Mouse (Mus musculus): ENCODE data around the gene Rrad.

Rrad gene

DNA sequence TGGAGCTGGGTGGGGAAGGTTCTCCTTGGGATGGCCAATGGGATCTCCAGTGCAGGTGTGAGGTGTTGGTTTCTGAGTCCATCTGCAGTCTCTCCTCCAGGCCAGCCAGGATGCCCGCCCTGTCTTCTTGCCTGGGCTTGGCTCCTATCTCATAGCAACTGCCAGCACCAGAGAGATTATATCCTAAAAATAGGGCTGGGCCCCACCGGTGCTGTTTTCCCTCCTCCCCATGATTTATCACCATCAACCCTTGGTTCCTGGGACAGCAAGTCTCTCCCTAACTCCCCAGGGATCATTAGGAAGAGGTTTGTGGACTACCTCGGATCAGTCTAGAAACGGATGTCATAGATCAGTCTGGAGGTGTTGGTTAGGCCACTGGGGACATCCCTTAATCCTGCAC lies 18.0 kb downstream of the Rrad start:
- 80% methylated on average over 4 of the region's 4 CpGs for WGBS

DNA sequence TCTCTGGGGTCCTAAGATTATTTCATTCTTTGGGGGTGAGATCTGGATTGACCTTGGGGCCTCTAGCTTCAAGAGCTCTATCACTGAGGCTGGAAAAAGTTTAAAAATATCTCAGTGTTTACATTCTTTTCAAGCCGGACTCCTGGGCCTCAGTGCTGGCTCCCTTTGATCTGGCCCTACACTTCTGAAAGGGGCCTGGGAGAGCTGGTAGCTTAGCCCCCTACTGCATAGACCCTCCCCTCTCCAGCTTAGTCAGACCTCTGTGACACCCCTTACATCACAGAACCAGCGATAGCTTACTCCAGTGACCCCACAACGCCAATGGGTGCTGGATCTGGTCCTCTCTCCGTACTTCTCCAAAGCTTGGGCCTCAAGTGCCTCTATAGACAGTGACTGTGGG lies 19.5 kb downstream of the Rrad start:
- WGBS = 73% methylated on average over 4 of the region's 4 CpGs

DNA sequence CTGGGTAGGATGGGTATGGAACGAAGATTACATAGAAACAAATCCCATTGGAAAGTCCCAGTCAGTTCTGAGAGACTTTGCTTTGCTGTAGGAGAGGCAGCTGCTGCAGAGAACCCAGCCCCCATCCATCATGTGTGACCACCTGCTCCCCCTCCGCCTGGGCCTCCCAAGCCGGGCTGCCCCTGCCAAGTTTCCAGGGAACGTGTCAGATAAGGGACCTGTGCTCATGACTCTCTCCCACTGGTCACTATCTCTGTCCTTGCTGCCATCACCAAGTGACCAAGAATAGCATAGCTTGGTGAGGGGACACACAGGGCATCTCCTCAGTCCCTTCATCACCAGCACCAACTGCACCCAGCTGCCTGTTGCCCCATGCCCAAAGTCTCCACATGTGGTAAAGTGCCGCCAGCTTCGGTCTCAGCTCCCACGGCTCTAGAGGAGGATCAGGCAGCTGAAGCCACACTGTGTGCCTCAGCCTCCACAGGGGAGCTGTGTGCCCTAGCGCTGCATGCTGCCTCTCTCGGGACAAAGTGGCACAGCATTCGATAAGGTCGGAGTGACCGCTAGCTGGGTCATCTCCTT lies 20.9 kb downstream of the Rrad start:
- 83% methylated on average over 12 of the region's 12 CpGs for WGBS

DNA sequence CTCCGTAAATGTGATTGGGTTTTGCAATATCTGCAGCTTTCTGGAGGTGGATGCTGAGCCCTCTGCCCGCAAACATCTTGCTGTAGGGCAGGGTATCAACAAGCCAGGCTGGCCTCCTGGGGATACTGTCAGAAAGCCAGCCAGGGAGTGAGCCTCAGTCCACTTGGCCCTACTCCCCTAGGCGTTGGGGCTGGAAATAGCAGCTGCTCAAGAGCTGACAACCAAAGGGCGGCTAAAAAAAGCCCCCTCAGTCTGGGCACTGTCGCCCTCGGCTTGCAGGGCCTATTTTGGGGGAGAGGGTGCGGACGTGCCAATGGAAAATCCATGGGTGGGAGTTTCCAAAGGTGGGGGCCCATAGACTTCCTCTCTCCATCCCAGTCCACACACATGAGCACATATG lies 21.9 kb downstream of the Rrad start:
- 53% methylated on average over 8 of the region's 8 CpGs for WGBS

DNA sequence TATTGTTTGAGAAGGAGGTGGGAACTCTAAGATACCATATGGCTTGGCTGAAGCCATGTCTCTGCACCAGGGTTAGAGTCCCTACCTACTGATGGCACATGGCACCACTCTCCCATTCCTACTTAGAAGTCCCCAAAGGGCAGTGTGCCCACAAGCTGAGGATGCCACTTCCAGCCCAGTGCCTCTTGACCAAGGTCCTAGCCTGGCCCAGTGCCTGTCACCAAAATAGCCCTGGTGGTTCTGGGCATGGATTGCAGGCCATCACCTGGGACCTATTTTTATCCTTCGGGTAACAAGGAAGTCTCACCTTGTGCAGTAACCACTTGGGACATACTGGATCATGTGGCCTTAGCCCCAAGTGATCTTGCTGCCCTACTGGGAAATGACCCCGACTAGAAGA lies 23.2 kb downstream of the Rrad start:
- WGBS = 84% methylated on average over 2 of the region's 2 CpGs

DNA sequence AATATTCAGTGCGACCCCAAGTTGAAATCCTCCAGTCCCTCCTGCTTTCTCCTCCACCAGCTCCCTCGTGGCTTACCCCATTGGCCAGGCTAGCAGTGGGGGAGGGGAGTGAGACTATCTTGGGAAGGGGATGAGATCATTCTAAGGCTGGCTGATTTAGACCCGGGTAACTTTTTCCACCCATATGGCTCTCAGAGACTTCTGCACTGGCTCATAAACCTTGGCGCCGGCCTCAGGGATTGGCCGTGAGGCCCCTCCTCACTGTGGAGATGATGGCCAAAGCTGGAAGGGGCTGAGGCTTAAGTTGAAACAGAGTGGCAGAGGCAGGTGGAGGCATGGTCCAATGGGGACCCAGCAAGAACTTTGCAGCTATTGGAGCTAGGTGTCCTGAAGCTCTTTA lies 24.8 kb downstream of the Rrad start:
- 48% methylated on average over 6 of the region's 6 CpGs for WGBS

DNA sequence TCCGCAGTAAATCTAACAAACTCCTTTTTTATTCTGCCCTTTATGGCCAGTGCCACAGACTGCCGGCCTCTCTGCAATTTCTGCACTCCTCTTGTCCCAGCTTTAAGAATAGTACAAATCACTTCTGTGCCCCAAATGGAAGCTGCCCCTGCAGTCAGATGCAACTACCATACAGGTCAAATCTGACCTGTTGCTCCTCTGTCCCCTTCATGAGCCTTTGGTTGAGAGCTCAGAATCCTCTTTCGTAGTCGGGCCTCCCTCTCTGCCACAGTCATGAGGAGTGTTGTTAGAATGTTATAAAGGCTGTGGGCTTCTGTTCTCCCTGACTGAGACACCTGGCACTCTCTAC lies 27.9 kb downstream of the Rrad start:
- WGBS = 66% methylated on average over 4 of the region's 4 CpGs

DNA sequence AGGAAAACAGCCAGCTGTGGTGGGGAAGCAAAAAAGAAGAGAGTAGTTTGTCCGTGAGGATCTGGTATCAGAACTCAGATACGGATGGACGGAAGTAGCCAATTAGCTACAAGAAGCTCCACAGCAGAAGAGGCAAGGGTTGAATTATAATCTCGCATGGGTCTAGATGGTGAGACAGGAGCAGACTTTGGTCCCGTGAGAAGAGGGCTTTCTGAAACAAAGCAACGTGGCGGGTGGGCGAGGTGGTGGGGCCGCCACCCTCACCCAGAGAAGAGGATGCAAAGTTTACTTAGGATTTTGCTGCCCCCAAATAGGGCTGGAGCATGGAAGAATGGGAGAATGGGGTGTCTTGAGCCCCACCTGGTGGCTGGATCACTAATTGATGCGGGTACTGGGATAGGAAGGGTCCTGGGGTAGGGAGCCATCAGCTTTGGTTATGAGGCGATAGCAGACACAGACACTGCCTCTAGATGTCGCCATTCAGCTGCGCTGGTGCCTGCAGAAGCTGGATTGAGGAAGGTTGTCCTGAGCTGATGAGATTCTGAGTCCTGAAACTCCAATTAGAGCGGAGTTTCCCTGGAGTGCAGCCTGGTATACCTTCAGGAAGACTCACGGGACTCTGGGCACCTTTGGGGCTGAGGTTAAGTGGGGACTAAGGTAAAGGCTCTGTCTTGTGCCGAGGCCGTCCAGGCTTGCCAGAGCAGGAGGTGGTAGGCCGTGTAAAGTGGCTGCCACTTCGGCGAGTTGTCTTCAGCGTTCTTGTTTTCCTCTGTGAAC lies 28.5 kb downstream of the Rrad start:
- 19% methylated on average over 21 of the region's 21 CpGs for WGBS

DNA sequence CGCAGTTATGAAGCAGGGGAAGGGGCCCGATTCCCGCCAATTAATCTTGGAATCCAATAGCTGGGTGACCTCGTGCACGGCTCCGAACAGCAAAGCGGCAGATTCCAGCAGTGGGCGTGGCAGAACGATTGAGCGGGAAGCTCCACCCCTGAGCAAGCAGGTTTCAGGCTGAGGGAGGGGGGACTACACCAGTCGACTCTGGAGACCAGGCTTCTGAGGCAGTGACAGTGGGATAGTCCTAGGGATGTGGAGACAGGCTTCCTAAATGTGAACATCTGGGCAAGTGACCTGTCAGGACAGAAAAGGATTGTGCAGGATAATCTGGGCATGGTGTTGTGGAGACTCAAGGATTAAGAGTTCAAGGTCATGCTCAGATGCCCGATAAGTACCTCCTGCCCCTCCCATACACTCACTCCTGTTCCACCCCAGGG lies 29.2 kb downstream of the Rrad start:
- 2% methylated on average over 12 of the region's 12 CpGs for WGBS

DNA sequence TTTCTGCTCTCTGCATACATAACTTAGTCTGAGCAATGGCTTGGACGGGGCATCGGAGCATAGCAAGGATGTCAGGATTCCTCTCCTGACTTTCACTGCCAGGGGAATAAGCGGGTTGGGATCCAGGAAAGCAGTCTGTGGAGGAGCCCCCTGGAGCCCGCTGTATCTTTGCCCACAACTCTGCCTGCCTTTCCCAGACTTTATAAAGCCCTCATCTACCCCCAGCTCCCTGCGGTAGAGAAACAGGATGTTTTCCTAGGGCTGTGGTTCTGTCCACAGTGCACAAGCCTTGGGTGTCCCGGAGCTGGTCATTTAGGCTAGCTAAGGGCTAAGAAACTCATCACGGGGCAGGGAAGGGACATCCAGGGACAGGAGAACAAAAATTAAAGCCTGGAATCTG lies 29.7 kb downstream of the Rrad start:
- 53% methylated on average over 7 of the region's 7 CpGs for whole genome bisulfite sequencing

DNA sequence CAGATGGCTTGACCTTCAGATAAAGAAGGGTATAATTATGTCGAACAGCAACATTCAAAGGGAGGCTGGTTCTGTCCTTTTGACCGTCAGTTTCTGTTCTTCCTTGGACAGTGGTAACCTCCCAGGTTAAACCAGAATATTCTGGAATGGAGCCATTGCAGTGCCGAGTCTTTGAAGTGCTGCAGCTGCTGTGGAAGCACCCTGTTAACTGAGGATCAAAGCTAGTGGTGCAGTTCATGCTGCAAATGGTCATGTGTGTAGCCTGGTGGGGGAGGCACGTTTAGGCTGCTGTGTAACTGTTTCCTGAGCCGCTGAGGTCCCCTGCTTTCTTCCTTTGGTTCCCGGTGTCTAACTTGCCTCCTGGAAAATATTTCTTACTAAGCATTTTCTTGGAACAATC lies 32.6 kb downstream of the Rrad start:
- WGBS = 59% methylated on average over 6 of the region's 6 CpGs

DNA sequence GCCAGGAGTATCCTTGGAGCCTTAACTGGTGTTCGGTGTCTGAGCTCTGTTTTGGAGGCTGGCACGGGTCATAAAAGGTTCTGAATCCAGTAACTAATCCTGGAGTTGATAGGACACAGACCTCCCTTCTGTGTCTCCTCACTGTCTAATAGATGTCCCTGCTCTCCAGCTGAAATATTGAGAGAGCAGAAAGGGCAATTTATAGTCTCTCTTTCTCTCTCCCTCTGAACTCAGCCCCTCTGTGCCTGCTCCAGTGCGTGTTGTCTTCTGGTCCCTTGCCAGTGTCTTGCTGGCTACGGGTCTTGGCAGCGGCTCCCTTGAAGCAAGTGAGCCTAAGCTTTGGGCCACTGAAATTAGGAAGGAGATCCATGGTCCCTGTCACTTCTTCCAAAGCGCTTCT lies 33.5 kb downstream of the Rrad start:
- 68% methylated on average over 6 of the region's 6 CpGs for WGBS

DNA sequence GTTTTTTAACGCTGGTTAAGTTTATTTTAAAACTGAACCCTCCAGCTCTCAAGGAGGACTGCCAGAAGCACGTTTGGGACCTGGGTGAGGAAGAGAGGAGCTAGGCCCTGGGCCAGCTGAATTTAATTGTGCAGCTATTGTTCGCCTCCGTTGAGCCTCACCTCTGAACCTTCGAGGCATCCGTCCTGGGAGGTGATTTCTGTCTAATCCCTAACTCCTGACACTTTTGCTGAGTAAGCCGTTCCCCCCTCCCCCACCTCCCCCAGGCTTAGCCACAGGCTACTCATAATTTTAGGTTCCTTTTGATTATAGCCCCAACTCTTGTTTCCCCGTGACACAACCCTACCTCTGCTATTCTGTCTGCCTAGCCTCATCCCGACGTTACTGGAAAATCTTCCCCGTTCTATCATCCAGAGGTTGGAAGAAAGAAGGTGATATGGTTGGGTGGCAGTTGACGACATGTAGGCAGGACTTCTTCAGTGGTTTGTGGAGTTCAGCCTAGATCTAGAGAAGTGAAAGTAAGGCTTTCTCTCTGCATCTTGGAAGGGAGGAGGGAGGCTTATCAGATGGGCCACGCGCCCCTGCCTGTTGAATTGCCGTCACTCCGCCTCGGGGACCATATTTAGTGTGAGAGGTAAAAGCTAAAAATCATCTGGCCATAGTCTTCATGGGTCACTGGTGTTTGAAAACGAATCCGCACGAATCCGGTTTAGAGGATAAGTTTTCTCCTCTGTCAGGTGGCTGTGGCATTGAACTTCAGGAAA lies 35.2 kb downstream of the Rrad start:
- WGBS = 82% methylated on average over 21 of the region's 21 CpGs

DNA sequence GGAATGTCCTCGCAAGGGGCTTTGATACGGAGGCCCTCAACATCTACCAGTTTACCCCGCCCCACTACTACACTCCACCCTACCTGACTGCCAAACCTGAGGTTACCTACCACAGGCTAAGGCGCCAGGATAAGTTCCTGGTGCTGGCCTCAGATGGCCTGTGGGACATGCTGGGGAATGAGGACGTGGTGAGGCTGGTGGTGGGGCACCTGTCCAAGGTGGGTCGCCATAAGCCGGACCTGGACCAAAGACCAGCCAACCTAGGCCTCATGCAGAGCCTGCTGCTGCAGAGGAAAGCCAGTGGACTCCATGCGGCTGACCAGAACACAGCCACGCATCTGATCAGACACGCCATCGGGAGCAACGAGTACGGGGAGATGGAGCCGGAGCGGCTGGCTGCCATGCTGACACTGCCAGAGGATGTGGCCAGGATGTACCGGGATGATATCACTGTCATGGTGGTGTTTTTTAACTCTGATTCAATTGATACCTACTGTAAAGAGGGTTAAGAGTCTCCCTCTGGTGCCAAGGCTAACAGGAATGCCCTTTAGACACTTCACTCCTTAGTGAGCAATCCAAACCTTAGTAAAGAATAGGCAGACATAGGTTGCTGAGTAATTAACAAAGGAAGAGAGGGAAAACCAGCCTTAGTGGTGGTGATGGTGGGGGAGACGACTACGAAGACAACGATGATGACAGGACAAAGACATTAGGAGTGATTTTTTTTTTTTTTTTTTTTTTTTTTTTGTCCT lies 36.3 kb downstream of the Rrad start:
- WGBS = 95% methylated on average over 19 of the region's 19 CpGs

DNA sequence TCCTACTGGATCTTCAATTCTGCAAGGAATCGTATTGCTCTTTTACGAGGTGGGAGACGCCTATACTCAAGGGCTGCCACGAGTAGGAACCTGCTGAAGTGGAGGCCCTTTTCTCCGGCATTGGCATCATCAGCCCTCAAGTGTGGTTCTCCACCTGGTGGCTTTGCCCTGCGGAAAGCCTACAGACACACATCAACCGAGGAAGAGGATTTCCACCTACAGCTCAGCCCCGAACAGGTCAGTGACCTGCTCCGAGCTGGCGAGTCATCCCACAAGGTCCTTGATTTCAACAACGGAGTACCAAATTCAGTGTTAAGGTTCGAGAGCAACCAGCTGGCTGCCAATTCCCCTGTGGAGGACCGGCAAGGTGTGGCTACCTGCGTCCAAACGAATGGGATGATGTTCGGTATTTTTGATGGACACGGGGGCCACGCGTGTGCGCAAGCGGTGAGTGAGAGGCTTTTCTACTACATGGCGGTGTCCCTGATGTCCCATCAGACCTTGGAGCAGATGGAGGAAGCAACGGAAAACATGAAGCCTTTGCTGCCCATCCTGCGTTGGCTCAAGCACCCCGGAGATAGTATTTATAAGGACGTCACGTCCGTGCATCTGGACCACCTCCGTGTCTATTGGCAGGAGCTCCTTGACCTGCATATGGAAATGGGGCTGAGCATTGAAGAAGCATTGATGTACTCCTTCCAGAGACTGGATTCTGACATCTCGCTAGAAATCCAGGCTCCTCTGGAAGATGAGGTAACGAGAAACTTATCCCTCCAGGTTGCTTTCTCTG lies 37.4 kb downstream of the Rrad start:
- WGBS = 97% methylated on average over 31 of the region's 31 CpGs

DNA sequence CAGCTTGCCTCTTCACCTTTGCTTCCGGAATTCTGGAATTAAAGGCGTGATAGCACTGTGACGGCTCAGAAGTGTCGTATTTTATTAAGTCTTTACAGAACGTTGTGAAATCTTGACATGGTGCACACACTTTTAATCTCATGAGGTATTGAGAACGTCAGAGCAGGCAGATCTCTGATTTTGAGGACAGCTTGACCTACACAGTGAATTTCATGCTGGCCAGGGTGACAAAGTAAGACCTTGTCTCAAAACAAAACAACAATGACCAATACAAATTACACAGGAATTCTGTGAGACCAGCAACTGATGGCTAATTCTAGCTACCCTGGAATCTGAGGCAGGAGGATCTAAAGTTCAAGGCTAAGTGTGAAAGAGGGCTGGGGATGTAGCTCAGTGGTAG lies 38.6 kb downstream of the Rrad start:
- WGBS = 79% methylated on average over 6 of the region's 6 CpGs

DNA sequence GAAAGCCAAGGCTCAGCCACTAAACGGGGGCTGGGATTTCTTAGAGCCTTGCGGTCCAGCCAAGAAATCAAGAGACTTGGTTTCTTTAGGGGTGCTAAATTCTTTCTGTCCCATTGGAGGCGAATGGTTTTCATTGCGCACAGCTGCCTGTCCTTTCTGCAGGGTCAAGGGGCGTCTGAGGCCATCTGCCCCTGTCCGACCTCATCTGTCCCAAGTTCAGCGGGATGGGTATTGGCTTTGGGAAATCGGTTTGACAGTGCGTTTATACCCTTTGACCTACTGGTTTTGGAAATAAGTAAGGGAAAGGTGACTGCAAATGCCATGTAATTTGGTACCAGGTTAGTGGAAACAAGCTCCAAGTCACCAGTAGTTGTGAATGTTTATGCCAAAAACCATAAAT lies 39.3 kb downstream of the Rrad start:
- WGBS = 3% methylated on average over 9 of the region's 9 CpGs

DNA sequence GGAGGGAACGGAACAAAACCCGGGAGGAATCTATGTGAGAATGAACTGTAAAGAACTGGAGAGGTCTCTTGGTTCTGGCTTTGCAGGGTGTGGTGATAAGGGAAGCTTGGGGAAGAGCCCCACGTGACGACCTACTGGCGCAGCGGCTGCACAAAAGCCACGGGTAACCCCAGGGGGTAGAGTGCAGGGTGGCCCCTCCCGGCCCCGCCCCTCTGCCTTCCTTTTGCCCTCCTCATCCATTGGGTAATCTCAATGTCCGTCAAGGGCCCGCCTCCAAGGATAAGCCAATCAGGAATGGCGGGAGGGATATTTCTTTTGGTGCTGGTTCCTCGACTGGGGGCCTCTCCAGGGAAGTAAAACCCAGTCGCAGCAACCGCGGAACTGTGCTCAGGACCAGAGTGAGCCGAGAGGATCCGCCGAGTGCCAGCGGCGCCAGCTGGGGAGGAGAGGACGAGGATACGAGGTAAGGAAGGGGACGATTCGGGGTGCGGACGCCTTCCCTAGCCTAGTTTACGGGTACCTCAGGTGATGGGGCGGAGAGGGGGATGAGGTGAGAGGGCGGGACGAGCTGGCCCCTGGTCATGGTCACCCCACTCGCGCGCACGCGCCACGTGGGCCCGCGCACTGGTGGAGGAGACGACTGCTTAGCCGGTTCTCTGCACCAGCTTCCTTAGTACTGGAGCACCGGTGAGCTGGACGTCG lies 39.8 kb downstream of the Rrad start, which contains the start of gene Pdp2:
Gene Pdp2, plus strand, starts transcription at position 319 of the 702 bp plus-strand sequence.
- WGBS = under 1% methylated on average over 44 of the region's 44 CpGs

DNA sequence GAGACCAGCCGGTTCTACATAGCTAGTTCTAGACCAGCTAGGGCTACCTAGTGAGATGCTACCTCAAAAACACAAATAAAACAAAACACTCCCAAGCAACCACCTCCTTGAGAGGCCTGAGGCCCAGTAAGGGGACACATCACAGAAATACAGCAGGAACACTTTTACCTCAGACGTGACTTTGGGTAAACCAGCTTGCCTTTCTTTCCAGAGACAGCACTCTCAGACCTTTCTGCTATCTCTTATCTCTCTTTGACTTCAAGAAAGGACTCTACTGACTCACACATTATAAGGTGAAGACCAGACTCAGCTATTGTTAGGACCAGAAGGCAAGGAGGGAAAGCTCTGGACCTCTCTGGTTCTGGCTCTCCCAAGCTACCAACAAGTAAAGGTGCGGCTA lies 40.8 kb downstream of the Rrad start:
- WGBS = 96% methylated on average over 3 of the region's 3 CpGs

DNA sequence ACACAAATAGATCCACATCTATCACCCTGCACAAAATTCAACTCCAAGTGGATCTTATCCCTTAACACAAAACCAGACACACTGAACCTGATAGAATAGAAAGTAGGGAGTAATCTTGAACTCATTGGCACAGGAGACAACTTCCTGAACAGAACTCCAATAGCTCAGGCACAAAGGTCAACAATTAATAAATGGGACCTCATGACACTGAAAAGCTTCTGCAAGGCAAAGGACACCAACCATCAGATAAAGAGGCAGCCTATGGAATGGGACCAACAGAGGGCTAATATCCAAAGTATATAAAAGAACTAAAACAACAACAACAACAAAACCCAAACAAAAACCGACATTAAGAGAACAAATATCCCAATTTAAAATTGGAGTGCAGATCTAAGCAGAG lies 46.6 kb downstream of the Rrad start:
- WGBS = 43% methylated on average over 1 of the region's 1 CpGs
